Mouse (Mus musculus): ENCODE data around the gene Vmn1r81. TPM values are rescaled to one million over a fixed set of nuclear protein-coding genes. Genes with fewer than 3 reads are reported as not detected.

Vmn1r81 gene
- polyA plus RNA-seq (2017; shearing (Covaris generic)) = under 1 TPM in 1 of 2 experiments, not detected in 1; 0.08 TPM

DNA sequence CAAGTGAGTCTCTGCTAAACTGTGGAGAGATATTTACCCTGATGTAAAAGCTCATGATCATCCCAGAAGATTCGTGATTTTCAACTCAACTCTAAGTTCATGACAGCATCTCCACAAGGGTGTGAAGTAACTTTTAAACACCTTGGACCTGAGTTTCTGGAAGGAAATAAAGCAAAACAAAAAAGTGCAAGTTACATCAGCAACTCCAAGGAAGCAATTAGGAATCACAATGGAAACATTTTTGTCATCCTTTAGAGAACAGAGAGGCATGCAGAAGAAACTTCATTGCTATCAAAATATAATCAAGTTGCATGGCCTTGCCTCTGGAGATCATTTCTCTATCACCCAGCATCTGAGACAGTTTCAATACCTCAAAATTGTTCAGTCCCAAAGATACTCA is at the start of gene Vmn1r81:
Gene Vmn1r81, minus strand, starts transcription at position 101 of the 400 bp plus-strand sequence.
- ATAC-seq = no peak

- no peak for ATAC-seq
Observed at GRCm38 (mm10) chr7:12300130-12300529, 32.1 kb upstream of the Vmn1r81 start, which contains the start of gene Vmn1r82. Gene Vmn1r82 (plus strand): TSS chr7:12300430.

GRCm38 (mm10) chr7:12204141-12204540 is 63.9 kb downstream of the Vmn1r81 start:
- ATAC-seq = no peak

Other genes starting within 250 kb of the Vmn1r81 start
- not detected for gene Vmn1r77, start 231.5 kb downstream of the Vmn1r81 start, polyA plus RNA-seq (2017; shearing (Covaris generic))
- gene Vmn1r78, start 118.0 kb downstream of the Vmn1r81 start, polyA plus RNA-seq (2017; shearing (Covaris generic)) = not detected
- under 1 TPM in 1 of 2 experiments, not detected in 1; 0.24 TPM for gene Vmn1r79, start 97.0 kb downstream of the Vmn1r81 start, polyA plus RNA-seq (2017; shearing (Covaris generic))
- gene Vmn1r80, start 79.0 kb downstream of the Vmn1r81 start, polyA plus RNA-seq (2017; shearing (Covaris generic)) = under 1 TPM in 1 of 2 experiments, not detected in 1; 0.16 TPM
- gene Vmn1r82, start 32.2 kb upstream of the Vmn1r81 start, polyA plus RNA-seq (2017; shearing (Covaris generic)) = not detected
- not detected for gene Vmn1r83, start 61.2 kb upstream of the Vmn1r81 start, polyA plus RNA-seq (2017; shearing (Covaris generic))
- gene Vmn1r84, start 101.0 kb upstream of the Vmn1r81 start, polyA plus RNA-seq (2017; shearing (Covaris generic)) = under 1 TPM in 1 of 2 experiments, not detected in 1; 0.11 TPM
- 1 to 10 TPM; 2.6 to 5.5 TPM for gene Zfp551, start 154.5 kb upstream of the Vmn1r81 start, polyA plus RNA-seq (2017; shearing (Covaris generic))
- gene Zfp606, start 210.0 kb upstream of the Vmn1r81 start, polyA plus RNA-seq (2017; shearing (Covaris generic)) = 1 to 10 TPM; 7.8 to 8.3 TPM
- gene 2900092C05Rik, start 244.2 kb upstream of the Vmn1r81 start, polyA plus RNA-seq (2017; shearing (Covaris generic)) = not detected